Mouse (Mus musculus): ENCODE measurements at regions not wholly inside any gene's neighbourhood (a gene's known extent, or its start where the extent isn't known, plus 50 kb on each side); places are given as distances from the start of the nearest gene placed in this dataset.

GRCm38 (mm10) chr11:56150825-56151342, 110.1 kb upstream of the Nmur2 start:
- Histone ChIP-seq H3K27me3 (ENCODE audit: control insufficient read depth, insufficient read depth, low read length) (no peaks in the 10 kb centered on the region), H3K4me1 (replicated peaks; ENCODE audit: control insufficient read depth in 2 of 2, insufficient read depth in 2 of 2, low read length in 1 of 2) (no peaks in the 10 kb centered on the region), H3K9me3 (ENCODE audit: control insufficient read depth, low read length) (no peaks in the 10 kb centered on the region), H3K9ac (replicated peaks) (no peak overlapping the region), H3K4me2 (ENCODE audit: low read depth) (no peak overlapping the region), H3K36me3 (replicated peaks; ENCODE audit: control insufficient read depth, insufficient read depth, low read depth) (no peaks in the 10 kb centered on the region), H3K27ac (no peak overlapping the region), H3K4me3 (ENCODE audit: insufficient read depth in 1 of 2, low read depth in 2 of 2, low read length in 2 of 2) (no peak overlapping the region)
- ATAC-seq (ENCODE audit: insufficient read depth) (no peak), DNase-seq (ENCODE audit: low read depth in 3 of 3, low spot score in 3 of 3) (no peak)
- WGBS (ENCODE audit: insufficient replicate concordance) = 61% methylated on average over 13 of the region's 13 CpGs
- TF ChIP-seq CTCF (IDR thresholded peaks at IDR 0.05; ENCODE audit: low read depth) (no peak), EP300 (IDR thresholded peaks at IDR 0.05; ENCODE audit: low read depth) (no peak)

- Histone ChIP-seq H3K9me3 (ENCODE audit: control insufficient read depth, low read length) (no peaks in the 10 kb centered on the region), H3K4me3 (ENCODE audit: insufficient read depth in 1 of 2, low read depth in 2 of 2, low read length in 2 of 2) (no peak overlapping the region), H3K4me2 (ENCODE audit: low read depth) (no peak overlapping the region), H3K27ac (no peak overlapping the region), H3K27me3 (ENCODE audit: control insufficient read depth, insufficient read depth, low read length) (no peaks in the 10 kb centered on the region), H3K36me3 (replicated peaks; ENCODE audit: control insufficient read depth, insufficient read depth, low read depth) (no peaks in the 10 kb centered on the region), H3K9ac (replicated peaks) (no peak overlapping the region), H3K4me1 (replicated peaks; ENCODE audit: control insufficient read depth in 2 of 2, insufficient read depth in 2 of 2, low read length in 1 of 2) (no peaks in the 10 kb centered on the region)
- TF ChIP-seq CTCF (IDR thresholded peaks at IDR 0.05; ENCODE audit: low read depth) (no peak), EP300 (IDR thresholded peaks at IDR 0.05; ENCODE audit: low read depth) (no peak)
- 50% methylated on average over 1 of the region's 1 CpGs for WGBS (ENCODE audit: insufficient replicate concordance)
- ATAC-seq (ENCODE audit: insufficient read depth) = no peak
- DNase-seq (ENCODE audit: low read depth in 3 of 3, low spot score in 3 of 3) = no peak
These were observed 108.9 kb upstream of the Nmur2 start for GRCm38 (mm10) chr11:56149752-56150151.

- no peak overlapping the region for H3K27ac ChIP-seq
- no peak overlapping the region for H3K9ac ChIP-seq (replicated peaks)
- WGBS (ENCODE audit: insufficient replicate concordance) = 14% methylated on average over 1 of the region's 1 CpGs
- H3K27me3 ChIP-seq (ENCODE audit: control insufficient read depth, insufficient read depth, low read length) = no peaks in the 10 kb centered on the region
- H3K36me3 ChIP-seq (replicated peaks; ENCODE audit: control insufficient read depth, insufficient read depth, low read depth) = no peaks in the 10 kb centered on the region
- H3K4me2 ChIP-seq (ENCODE audit: low read depth) = no peak overlapping the region
- TF ChIP-seq CTCF (IDR thresholded peaks at IDR 0.05; ENCODE audit: low read depth) (no peak), EP300 (IDR thresholded peaks at IDR 0.05; ENCODE audit: low read depth) (no peak)
- ATAC-seq (ENCODE audit: insufficient read depth) (no peak), DNase-seq (ENCODE audit: low read depth in 3 of 3, low spot score in 3 of 3) (no peak)
- H3K4me3 ChIP-seq (ENCODE audit: insufficient read depth in 1 of 2, low read depth in 2 of 2, low read length in 2 of 2) = no peak overlapping the region
- no peaks in the 10 kb centered on the region for H3K9me3 ChIP-seq (ENCODE audit: control insufficient read depth, low read length)
- no peaks in the 10 kb centered on the region for H3K4me1 ChIP-seq (replicated peaks; ENCODE audit: control insufficient read depth in 2 of 2, insufficient read depth in 2 of 2, low read length in 1 of 2)
These were observed 108.1 kb upstream of the Nmur2 start for GRCm38 (mm10) chr11:56148956-56149355.

- H3K9me3 ChIP-seq (ENCODE audit: control insufficient read depth, low read length) = no peaks in the 10 kb centered on the region
- no peaks in the 10 kb centered on the region for H3K4me1 ChIP-seq (replicated peaks; ENCODE audit: control insufficient read depth in 2 of 2, insufficient read depth in 2 of 2, low read length in 1 of 2)
- no peak overlapping the region for H3K27ac ChIP-seq
- WGBS (ENCODE audit: insufficient replicate concordance) = 57% methylated on average over 5 of the region's 5 CpGs
- H3K36me3 ChIP-seq (replicated peaks; ENCODE audit: control insufficient read depth, insufficient read depth, low read depth) = no peaks in the 10 kb centered on the region
- no peak overlapping the region for H3K4me2 ChIP-seq (ENCODE audit: low read depth)
- ATAC-seq (ENCODE audit: insufficient read depth) = no peak
- H3K4me3 ChIP-seq (ENCODE audit: insufficient read depth in 1 of 2, low read depth in 2 of 2, low read length in 2 of 2) = no peak overlapping the region
- no peak overlapping the region for H3K9ac ChIP-seq (replicated peaks)
- TF ChIP-seq EP300 (IDR thresholded peaks at IDR 0.05; ENCODE audit: low read depth) (no peak), CTCF (IDR thresholded peaks at IDR 0.05; ENCODE audit: low read depth) (no peak)
- no peaks in the 10 kb centered on the region for H3K27me3 ChIP-seq (ENCODE audit: control insufficient read depth, insufficient read depth, low read length)
- no peak for DNase-seq (ENCODE audit: low read depth in 3 of 3, low spot score in 3 of 3)
These were observed 105.9 kb upstream of the Nmur2 start for GRCm38 (mm10) chr11:56146708-56147107.

- Histone ChIP-seq H3K27me3 (ENCODE audit: control insufficient read depth, insufficient read depth, low read length) (no peaks in the 10 kb centered on the region), H3K36me3 (replicated peaks; ENCODE audit: control insufficient read depth, insufficient read depth, low read depth) (no peaks in the 10 kb centered on the region), H3K4me2 (ENCODE audit: low read depth) (no peak overlapping the region), H3K4me3 (ENCODE audit: insufficient read depth in 1 of 2, low read depth in 2 of 2, low read length in 2 of 2) (no peak overlapping the region), H3K9me3 (ENCODE audit: control insufficient read depth, low read length) (no peaks in the 10 kb centered on the region), H3K27ac (no peak overlapping the region), H3K9ac (replicated peaks) (no peak overlapping the region), H3K4me1 (replicated peaks; ENCODE audit: control insufficient read depth in 2 of 2, insufficient read depth in 2 of 2, low read length in 1 of 2) (no peaks in the 10 kb centered on the region)
- DNase-seq (ENCODE audit: low read depth in 3 of 3, low spot score in 3 of 3) (peak in 1 of 3 experiments; percentile 1), ATAC-seq (ENCODE audit: insufficient read depth) (no peak)
- TF ChIP-seq CTCF (IDR thresholded peaks at IDR 0.05; ENCODE audit: low read depth) (peak; percentile 72), EP300 (IDR thresholded peaks at IDR 0.05; ENCODE audit: low read depth) (no peak)
- WGBS (ENCODE audit: insufficient replicate concordance) = 26% methylated on average over 15 of the region's 15 CpGs
These were observed 90.6 kb upstream of the Nmur2 start for GRCm38 (mm10) chr11:56131339-56131823.
